Mouse (Mus musculus) lung, embryonic 14.5 days (tissue): ENCODE measurements around the gene Ptpn7. TPM values are rescaled to one million over a fixed set of nuclear protein-coding genes. Genes with fewer than 3 reads are reported as not detected.
"Not testable (repeated sequence)": the region's sequence is repeated elsewhere in the genome, so short reads cannot be mapped to it uniquely, and the experiment has no call there.

Source experiments
- ATAC-seq: fragments of 200-750 bp; cut with Nextera tagmentation; 2 replicates; pipeline ENCODE4 v1.8.0; 2017; ENCODE audit warnings: mild to moderate bottlenecking, moderate TSS enrichment, moderate library complexity; ENCODE audit not compliant: insufficient read depth
- DNase-seq: peaks from one replicate; pipeline ENCODE4 v3.0.0-alpha.2; 2015
- H3K27ac ChIP-seq: fragments of 300-500 bp; sonication (generic); 2 replicates; pipeline ENCODE4 v1.5.1; 2014; ENCODE audit warnings: low read depth, mild to moderate bottlenecking, moderate library complexity
- H3K27me3 ChIP-seq: fragments of 300-500 bp; sonication (generic); 2 replicates; pipeline ENCODE4 v1.6.1; 2014; ENCODE audit warnings: low read length, control low read depth; ENCODE audit not compliant: insufficient read depth
- H3K36me3 ChIP-seq: fragments of 300-500 bp; sonication (generic); 2 replicates; pipeline ENCODE4 v1.6.1; 2014; ENCODE audit warnings: control low read depth; ENCODE audit not compliant: insufficient read depth
- H3K4me1 ChIP-seq: fragments of 300-500 bp; sonication (generic); 2 replicates; pipeline ENCODE4 v1.6.1; 2014; ENCODE audit warnings: antibody characterized with exemption, control low read depth; ENCODE audit not compliant: insufficient read depth
- H3K4me2 ChIP-seq: fragments of 300-500 bp; sonication (generic); 2 replicates; pipeline ENCODE4 v1.6.1; 2014; ENCODE audit warnings: mild to moderate bottlenecking
- H3K4me3 ChIP-seq: fragments of 300-500 bp; sonication (generic); 2 replicates; pipeline ENCODE4 v1.5.1; 2014; ENCODE audit warnings: low read depth, low read length
- H3K9ac ChIP-seq: fragments of 300-500 bp; sonication (generic); 2 replicates; pipeline ENCODE4 v1.6.1; 2014
- H3K9me3 ChIP-seq: fragments of 300-500 bp; sonication (generic); 2 replicates; pipeline ENCODE4 v1.6.1; 2016; ENCODE audit warnings: low read depth, low read length, control low read depth
- CTCF ChIP-seq: IDR thresholded peaks from 2 replicates; pipeline ENCODE4 v1.5.1; 2016; ENCODE audit warnings: antibody characterized with exemption, low read depth
- WGBS: fragments of 180-500 bp; shearing (Covaris S2); extraction: QIAGEN DNeasy Blood & Tissue Kit; methylation state at CpG from one replicate; pipeline ENCODE4 v1.1.7; 2014; 5-methylcytosine and 5-hydroxymethylcytosine counted together
- polyA plus RNA-seq: library from polyadenylated mRNA; unstranded; fragments of >200 nt; fragmentation: Nextera tagmentation; extraction: Ambion mirVana; gene quantifications from 2 replicates; pipeline ENCODE4 v1.2.1, GENCODE M21; 2014

Ptpn7 gene
- polyA plus RNA-seq, 1 experiment from 2014 or later, result 2.3 TPM

DNA sequence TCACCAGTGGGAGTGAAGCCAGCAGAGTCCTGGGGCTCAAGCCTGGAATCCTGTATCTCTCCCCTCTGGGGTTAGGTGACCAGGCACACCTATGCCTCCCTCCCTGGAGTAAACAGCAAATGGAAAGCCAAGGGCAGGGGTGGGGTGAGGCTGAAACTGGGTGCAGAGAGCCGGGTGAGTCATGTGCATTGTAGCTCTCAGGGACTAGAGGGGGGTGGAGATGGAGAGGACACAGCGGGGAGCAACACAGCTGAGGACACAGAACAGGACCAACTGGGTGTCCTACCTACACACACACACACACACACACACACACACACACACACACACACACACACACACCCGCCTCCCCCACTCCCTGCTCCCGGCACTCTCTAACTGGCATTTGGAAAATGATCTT lies 50.9 kb downstream of the Ptpn7 start:
- ATAC-seq (no peak), DNase-seq (no peak)
- H3K4me1 ChIP-seq, result no peaks in the 10 kb centered on the region
- H3K9ac ChIP-seq, result no peak overlapping the region
- no peaks in the 10 kb centered on the region for H3K9me3 ChIP-seq
- WGBS, result 56% methylated on average over 4 of the region's 4 CpGs
- H3K27ac ChIP-seq, result no peak overlapping the region
- TF ChIP-seq CTCF, result no peak
- H3K27me3 ChIP-seq, result no peaks in the 10 kb centered on the region
- no peak overlapping the region for H3K4me3 ChIP-seq
- no peak overlapping the region for H3K4me2 ChIP-seq
- no peaks in the 10 kb centered on the region for H3K36me3 ChIP-seq

DNA sequence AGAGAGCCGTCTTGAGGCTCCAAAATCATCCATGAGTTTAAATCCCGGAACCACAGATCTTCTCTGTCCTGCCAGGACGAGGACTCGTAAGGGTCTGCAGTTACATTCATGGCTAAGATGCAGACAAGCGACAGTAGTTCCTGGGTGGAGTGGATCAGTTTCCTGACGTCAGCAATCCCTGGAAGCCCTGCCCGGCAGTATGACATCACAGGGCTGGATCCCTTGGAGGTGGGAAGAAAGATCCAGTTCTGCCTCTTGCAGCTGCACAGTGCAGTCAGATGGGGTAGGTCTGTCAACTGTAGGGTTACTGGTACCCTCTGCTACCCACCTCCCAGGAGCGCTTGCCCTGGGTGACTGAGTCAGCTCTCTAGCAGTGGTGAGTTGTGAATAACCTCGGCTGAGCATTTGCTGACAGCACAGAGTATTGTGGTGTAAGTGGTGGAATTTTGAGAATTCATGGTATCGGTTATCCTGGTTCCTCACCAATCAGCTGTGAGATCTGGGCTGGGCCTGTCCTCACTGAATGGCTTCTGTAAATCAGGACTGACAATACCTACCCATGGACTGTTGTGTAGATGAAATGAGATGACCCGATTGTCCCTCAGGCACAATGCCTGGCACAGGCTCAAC lies 51.6 kb downstream of the Ptpn7 start:
- Histone ChIP-seq H3K27ac (no peak overlapping the region), H3K4me2 (no peak overlapping the region), H3K4me3 (no peak overlapping the region), H3K27me3 (no peaks in the 10 kb centered on the region), H3K36me3 (no peaks in the 10 kb centered on the region), H3K9me3 (no peaks in the 10 kb centered on the region), H3K9ac (no peak overlapping the region), H3K4me1 (no peaks in the 10 kb centered on the region)
- no peak for TF ChIP-seq CTCF
- ATAC-seq, result no peak; the same call in 1 of the 2 replicates
- 55% methylated on average over 11 of the region's 11 CpGs for WGBS
- no peak for DNase-seq

DNA sequence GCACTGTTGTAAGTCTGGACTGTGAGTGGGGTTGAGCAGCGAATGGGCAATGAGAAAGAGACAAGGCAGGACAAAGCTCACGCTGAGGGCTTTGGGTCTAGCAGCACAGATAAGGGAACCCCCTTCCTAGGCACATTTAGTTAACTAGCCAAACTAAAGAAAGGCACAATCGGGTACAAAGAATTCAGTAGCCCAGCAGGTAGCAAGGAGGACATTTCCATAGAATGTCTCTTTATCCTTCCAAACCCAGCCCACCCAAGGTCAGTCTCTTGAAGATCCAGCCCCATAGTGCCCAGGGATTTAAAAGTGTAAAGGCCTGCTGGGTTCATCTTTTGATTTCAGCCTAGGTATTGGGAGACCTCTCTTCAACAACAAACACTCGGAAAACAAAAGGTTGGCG lies 53.4 kb downstream of the Ptpn7 start:
- 44% methylated on average over 5 of the region's 5 CpGs for WGBS
- H3K9ac ChIP-seq, result no peak overlapping the region
- no peak overlapping the region for H3K4me3 ChIP-seq
- no peaks in the 10 kb centered on the region for H3K9me3 ChIP-seq
- no peak overlapping the region for H3K4me2 ChIP-seq
- H3K27ac ChIP-seq, result no peak overlapping the region
- no peaks in the 10 kb centered on the region for H3K4me1 ChIP-seq
- no peak for DNase-seq
- no peak for TF ChIP-seq CTCF
- no peaks in the 10 kb centered on the region for H3K27me3 ChIP-seq
- no peak for ATAC-seq
- H3K36me3 ChIP-seq, result no peaks in the 10 kb centered on the region

DNA sequence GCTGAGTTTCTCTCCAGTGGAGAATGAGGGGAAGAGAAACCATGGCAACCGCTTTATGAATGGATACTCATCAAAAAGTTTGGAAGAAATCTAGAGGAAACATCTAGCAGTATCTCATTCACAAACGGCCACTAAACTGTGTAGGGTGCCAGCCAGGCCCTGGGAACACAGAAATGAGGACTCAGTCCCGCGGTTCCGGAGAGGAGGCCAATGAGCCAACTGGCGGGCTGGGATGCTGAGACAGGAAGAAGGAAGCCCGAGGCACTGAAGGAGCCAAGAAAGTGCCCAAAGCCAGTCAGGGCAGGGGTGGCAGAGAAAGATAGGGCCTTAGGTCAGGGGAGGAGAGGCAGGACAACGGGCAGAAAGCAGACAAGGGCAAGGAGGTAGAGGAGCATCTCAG lies 53.9 kb downstream of the Ptpn7 start:
- Histone ChIP-seq H3K9ac (no peak overlapping the region), H3K36me3 (no peaks in the 10 kb centered on the region), H3K9me3 (no peaks in the 10 kb centered on the region), H3K4me1 (no peaks in the 10 kb centered on the region), H3K4me2 (no peak overlapping the region), H3K27me3 (no peaks in the 10 kb centered on the region), H3K27ac (no peak overlapping the region), H3K4me3 (no peak overlapping the region)
- no peak for DNase-seq
- no peak for TF ChIP-seq CTCF
- no peak for ATAC-seq
- WGBS, result 37% methylated on average over 8 of the region's 8 CpGs

DNA sequence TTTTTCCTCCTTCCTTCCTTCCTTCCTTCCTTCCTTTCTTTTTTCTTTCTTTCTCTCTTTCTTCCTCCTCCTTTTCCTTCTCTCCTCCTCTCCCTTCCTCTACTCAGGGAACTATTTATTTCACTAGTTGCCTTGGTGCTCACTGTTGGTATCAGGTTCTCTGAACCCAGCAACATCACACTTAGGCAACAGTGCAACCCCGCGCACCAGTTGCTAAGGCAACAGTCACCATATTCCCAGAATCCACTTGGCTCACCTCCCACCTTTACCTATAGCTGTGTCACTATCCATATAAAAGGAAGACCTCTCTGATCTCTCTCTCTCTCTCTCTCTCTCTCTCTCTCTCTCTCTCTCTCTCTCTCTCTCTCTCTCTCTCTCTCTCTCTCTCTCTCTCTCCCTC lies 54.5 kb downstream of the Ptpn7 start:
- not testable (repeated sequence) for H3K4me3 ChIP-seq, H3K4me1 ChIP-seq, H3K36me3 ChIP-seq, H3K9ac ChIP-seq, H3K27me3 ChIP-seq, H3K27ac ChIP-seq, DNase-seq, ATAC-seq, H3K9me3 ChIP-seq, H3K4me2 ChIP-seq
- 28% methylated on average over 2 of the region's 2 CpGs for WGBS

DNA sequence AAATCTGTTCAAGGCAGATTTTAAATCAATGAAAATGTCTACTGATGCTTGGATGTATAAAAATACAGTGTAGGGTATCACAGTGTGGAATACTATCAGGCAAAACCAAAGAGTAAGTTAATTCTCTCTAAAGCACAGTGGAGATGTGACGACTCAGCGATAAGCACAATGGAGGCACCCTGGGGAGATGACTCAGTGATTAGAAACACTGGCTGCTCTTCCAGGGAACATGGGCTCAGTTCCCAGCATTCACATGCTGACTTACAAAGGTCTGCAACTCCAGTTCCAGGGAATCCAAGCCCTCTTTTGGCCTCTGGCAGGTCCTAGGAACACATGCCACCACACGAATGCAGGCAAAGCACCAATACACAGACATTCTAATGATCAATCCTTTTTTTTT lies 55.7 kb downstream of the Ptpn7 start:
- Histone ChIP-seq H3K27ac (no peak overlapping the region), H3K4me3 (no peak overlapping the region), H3K27me3 (no peaks in the 10 kb centered on the region), H3K4me2 (no peak overlapping the region), H3K4me1 (no peaks in the 10 kb centered on the region), H3K36me3 (no peaks in the 10 kb centered on the region), H3K9ac (no peak overlapping the region), H3K9me3 (no peaks in the 10 kb centered on the region)
- 37% methylated on average over 3 of the region's 3 CpGs for whole genome bisulfite sequencing
- ATAC-seq (no peak), DNase-seq (no peak)
- TF ChIP-seq CTCF, result no peak

DNA sequence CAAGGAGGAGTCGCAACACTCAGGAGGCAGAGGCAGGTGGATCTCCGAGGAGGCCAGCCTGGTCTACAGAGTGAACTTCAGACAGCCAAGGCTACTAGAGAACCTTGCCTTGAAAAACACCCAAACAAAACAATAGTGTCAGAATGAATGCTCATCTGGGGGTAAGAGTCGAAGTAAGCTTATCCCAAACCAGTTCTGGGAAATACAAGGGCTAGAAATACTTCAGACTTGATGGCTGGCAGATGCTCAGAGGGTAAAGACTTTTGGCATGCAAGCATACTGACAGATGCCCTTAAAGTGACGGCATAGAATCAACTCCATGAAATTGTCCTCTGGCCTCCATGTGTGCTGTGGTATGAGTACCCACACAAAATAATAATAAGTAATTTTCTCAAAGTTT lies 56.7 kb downstream of the Ptpn7 start:
- ATAC-seq, result no peak
- Histone ChIP-seq H3K4me1 (no peaks in the 10 kb centered on the region), H3K36me3 (no peaks in the 10 kb centered on the region), H3K4me3 (no peak overlapping the region), H3K4me2 (no peak overlapping the region), H3K9me3 (no peaks in the 10 kb centered on the region), H3K27ac (no peak overlapping the region), H3K27me3 (no peaks in the 10 kb centered on the region), H3K9ac (no peak overlapping the region)
- TF ChIP-seq CTCF, result no peak
- 85% methylated on average over 4 of the region's 4 CpGs for WGBS
- DNase-seq, result no peak

DNA sequence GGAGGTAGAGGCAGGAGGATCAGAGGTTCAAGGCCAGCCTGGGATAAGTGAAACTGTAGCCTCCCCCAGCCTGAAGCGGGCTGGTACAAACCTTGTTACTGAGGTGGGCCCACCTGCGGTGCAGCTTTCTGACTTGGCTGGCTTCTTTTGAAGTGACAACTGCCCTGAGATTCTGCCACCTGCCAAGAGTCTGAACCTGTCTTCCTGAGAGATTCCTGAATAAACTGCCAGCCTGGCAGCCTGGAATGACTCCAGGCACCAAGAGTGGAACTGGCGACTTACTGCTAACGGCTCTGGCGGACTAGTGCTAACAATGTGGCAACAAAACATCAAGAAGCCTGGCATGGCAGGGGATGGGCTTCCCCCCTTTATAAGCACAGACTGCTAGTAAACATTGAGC lies 61.8 kb downstream of the Ptpn7 start:
- not testable (repeated sequence) for H3K9me3 ChIP-seq, H3K27me3 ChIP-seq, H3K4me1 ChIP-seq, H3K9ac ChIP-seq, H3K4me2 ChIP-seq, ATAC-seq, H3K36me3 ChIP-seq, H3K4me3 ChIP-seq, H3K27ac ChIP-seq, DNase-seq
- whole genome bisulfite sequencing, result 81% methylated on average over 5 of the region's 5 CpGs

Other genes starting within 250 kb of the Ptpn7 start
- 11.5 and 12.9 TPM in 2 replicates for gene Ppp1r12b, start 176.8 kb upstream of the Ptpn7 start, polyA plus RNA-seq
- 32.6 and 36.4 TPM in 2 replicates for gene Ube2t, start 170.1 kb upstream of the Ptpn7 start, polyA plus RNA-seq
- gene Lgr6, start 27.4 kb upstream of the Ptpn7 start, polyA plus RNA-seq, result 11.1 and 12.0 TPM in 2 replicates
- 46.3 and 46.7 TPM in 2 replicates for gene Arl8a, start 14.1 kb downstream of the Ptpn7 start, polyA plus RNA-seq
- gene Gpr37l1, start 35.0 kb downstream of the Ptpn7 start, polyA plus RNA-seq, result not detected in 2 replicates
- gene Elf3, start 125.9 kb downstream of the Ptpn7 start, polyA plus RNA-seq, result 12.3 and 13.5 TPM in 2 replicates
- gene Rnpep, start 151.4 kb downstream of the Ptpn7 start, polyA plus RNA-seq, result 96.6 and 99.2 TPM in 2 replicates
- gene Timm17a, start 181.1 kb downstream of the Ptpn7 start, polyA plus RNA-seq, result 177 and 189 TPM in 2 replicates
- 3.1 and 3.8 TPM in 2 replicates for gene Lmod1, start 192.1 kb downstream of the Ptpn7 start, polyA plus RNA-seq
- 26.1 and 31.2 TPM in 2 replicates for gene Shisa4, start 242.5 kb downstream of the Ptpn7 start, polyA plus RNA-seq